Mouse (Mus musculus): ENCODE results near the gene Mark4.

DNA sequence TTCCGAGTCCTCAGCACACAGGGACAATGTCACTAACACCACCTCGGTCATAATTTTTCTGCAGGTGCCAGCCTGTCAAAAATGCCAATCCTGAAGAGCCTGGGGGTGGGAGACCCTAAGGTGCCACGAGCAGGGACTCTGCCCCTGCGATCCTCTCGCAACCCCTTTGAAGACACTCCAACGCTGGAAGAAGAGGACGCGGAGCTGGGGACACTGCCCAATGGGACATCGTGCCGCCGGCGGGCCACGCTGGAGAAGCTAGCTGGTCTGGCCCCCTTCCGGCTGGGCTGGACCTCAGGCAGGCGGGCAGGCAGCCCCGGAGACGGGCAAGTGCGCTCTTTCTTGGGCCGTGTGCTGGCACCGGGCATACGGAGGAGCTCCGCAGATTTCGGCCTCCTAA lies 10.8 kb upstream of the Mark4 start:
- TF ChIP-seq CTCF (IDR thresholded peaks at IDR 0.05; ENCODE audit: control insufficient read depth, insufficient read depth, insufficient replicate concordance, low read depth, low read length) (no peak), POLR2A (IDR thresholded peaks at IDR 0.05; ENCODE audit: control insufficient read depth, low read depth, low read length) (no peak)
